Comparison of ENCODE assay signal across 8 mouse cellular contexts in the genomic region with DNA sequence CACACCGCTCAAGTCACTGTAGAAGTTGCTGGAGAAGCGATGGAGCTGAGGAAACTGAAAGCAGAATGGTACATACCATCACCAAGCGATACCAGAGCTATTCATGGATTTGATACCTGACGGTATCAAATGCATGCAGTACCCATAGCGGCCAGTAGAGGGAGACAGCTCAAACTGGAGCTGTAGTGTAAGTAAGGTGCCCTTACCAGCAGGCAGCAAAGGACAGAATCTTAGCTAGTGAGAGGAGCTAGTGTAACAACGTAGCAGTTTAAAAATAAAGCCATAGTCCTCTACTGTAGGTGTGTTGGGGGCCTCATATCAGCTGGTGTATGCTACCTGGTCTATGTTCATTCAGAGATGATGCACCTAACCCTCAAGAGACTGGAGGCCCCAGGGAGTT. TPM values are rescaled to one million over a fixed set of nuclear protein-coding genes. Genes with fewer than 3 reads are reported as not detected.
A peak's percentile ranks its signal among the peaks of the same experiment; 100 is the strongest.
DNase-seq lines count a peak whose midpoint lies in the region; ATAC-seq and TF ChIP-seq lines count a peak whose summit lies in the region.
"Had no signal": no experiment of that assay in that cellular context is flagged by ENCODE, and none has a peak within 500 bp of the region (broad histone marks: within the 10 kb centered on the region; RNA-seq: fewer than 3 reads in every experiment).

No protein-coding gene starts in this region.

- no peaks in the 10 kb centered on the region; the same call in 1 of the 2 replicates for H3K36me3 ChIP-seq in forebrain, embryonic 16.5 days (ENCODE audit: control insufficient read depth, insufficient read depth)
- H3K36me3 ChIP-seq in hindbrain, embryonic 16.5 days (ENCODE audit: control insufficient read depth, insufficient read depth, low read length), result peaks cover 8% of the 10 kb centered on the region; the same call in 1 of the 2 replicates

- CTCF ChIA-PET in Patski (lab: Charles Lee), result interaction anchor here (0.8 to 2.7 kb wide), 9 partner anchors 8 to 590 kb away, joined by 3 to 22 read pairs (median 5); a partner anchor contains a TSS

- no peaks in the 10 kb centered on the region for H3K9me3 ChIP-seq in forebrain, embryonic 16.5 days (ENCODE audit: control insufficient read depth, low read length)
- no peaks in the 10 kb centered on the region for H3K9me3 ChIP-seq in hindbrain, embryonic 16.5 days (ENCODE audit: control insufficient read depth, low read length)

- peak; percentile 81 for ATAC-seq in Patski
- ATAC-seq in forebrain, embryonic 16.5 days, result peak; percentile 67
- ATAC-seq in hindbrain, embryonic 16.5 days, result peak; percentile 60; the same call in 1 of the 2 replicates
- peak; percentile 94 for ATAC-seq in megakaryocyte progenitor cell, adult 5-6 weeks (replicated peaks; ENCODE audit: poor library complexity)

- no peaks in the 10 kb centered on the region for H3K4me1 ChIP-seq in forebrain, embryonic 16.5 days (replicated peaks; ENCODE audit: control insufficient read depth, insufficient read depth, low read length)
- H3K4me1 ChIP-seq in hindbrain, embryonic 16.5 days (ENCODE audit: control insufficient read depth, insufficient read depth, low read depth, low read length), result no peaks in the 10 kb centered on the region

- H3K27me3 ChIP-seq in Patski, result no peaks in the 10 kb centered on the region
- H3K27me3 ChIP-seq in forebrain, embryonic 16.5 days (replicated peaks; ENCODE audit: control insufficient read depth, insufficient read depth, low read length), result no peaks in the 10 kb centered on the region
- no peaks in the 10 kb centered on the region for H3K27me3 ChIP-seq in hindbrain, embryonic 16.5 days (replicated peaks; ENCODE audit: control insufficient read depth, insufficient read depth, low read length)

- TF ChIP-seq CTCF in Patski (IDR thresholded peaks at IDR 0.05), result peak; percentile 85

- H3K9ac ChIP-seq in forebrain, embryonic 16.5 days (replicated peaks; ENCODE audit: low read depth, low read length), result no peak overlapping the region
- no peak overlapping the region for H3K9ac ChIP-seq in hindbrain, embryonic 16.5 days (ENCODE audit: low read depth, low read length)

- WGBS in forebrain, embryonic 16.5 days, result 15% methylated on average over 6 of the region's 6 CpGs
- WGBS in hindbrain, embryonic 16.5 days, result 18% methylated on average over 6 of the region's 6 CpGs

- no peak overlapping the region for H3K4me3 ChIP-seq in forebrain, embryonic 16.5 days (replicated peaks; ENCODE audit: low read length)
- no peak overlapping the region for H3K4me3 ChIP-seq in hindbrain, embryonic 16.5 days (ENCODE audit: low read length)

- POLR2A ChIA-PET in Patski (lab: Charles Lee), result no interaction called here

- DNase-seq in Patski (ENCODE audit: low read depth, low spot score), result no peak
- DNase-seq in c-Kit-positive CD71-positive TER-119-negative erythroid progenitor cells, embryonic 14.5 days (ENCODE audit: low read depth), result peak; percentile 11
- DNase-seq in layer of hippocampus, postnatal 36 days, result peak; percentile 28 to 47
- peak; percentile 45 for DNase-seq in skeletal muscle tissue, adult 2 months (ENCODE audit: low read depth, low spot score)

- no peak overlapping the region for H3K4me2 ChIP-seq in forebrain, embryonic 16.5 days (ENCODE audit: low read length)
- H3K4me2 ChIP-seq in hindbrain, embryonic 16.5 days (ENCODE audit: low read length), result no peak overlapping the region

- no peak overlapping the region for H3K27ac ChIP-seq in forebrain, embryonic 16.5 days (ENCODE audit: low read length)
- H3K27ac ChIP-seq in hindbrain, embryonic 16.5 days (ENCODE audit: low read depth, low read length), result no peak overlapping the region
- H3K27ac ChIP-seq: macrophage had no signal

- in situ Hi-C loops in Patski (cut with MboI; ENCODE audit: low pct_unique_long_range_greater_than_20kb), result no loop called here

RNA-seq across cellular contexts. Expression of a gene that starts 12.0 kb away (rescaled TPM):
- polyA plus RNA-seq in Patski (2021), result 7.9 TPM
- 0.85 and 0.94 TPM in 2 replicates for polyA plus RNA-seq in forebrain, embryonic 16.5 days (2015; fragmentation: Nextera tagmentation; extraction: Ambion mirVana)
- 1.5 TPM in 2 replicates for polyA plus RNA-seq in hindbrain, embryonic 16.5 days (2015; fragmentation: Nextera tagmentation; extraction: Ambion mirVana)
- total RNA-seq in layer of hippocampus, postnatal 36 days (2021), result 1 to 10 TPM; 6.6 to 6.8 TPM
- 10.9 and 13.2 TPM in 2 replicates for total RNA-seq in megakaryocyte progenitor cell, adult 5-6 weeks (2015)
- total RNA-seq in megakaryocyte progenitor cell, adult 5-6 weeks (2017), result 10.9 and 11.6 TPM in 2 replicates

RNA-seq across cellular contexts. Expression of a gene that starts 36.8 kb away (rescaled TPM):
- 0.03 TPM for polyA plus RNA-seq in Patski (2021)
- polyA plus RNA-seq in forebrain, embryonic 16.5 days (2015; fragmentation: Nextera tagmentation; extraction: Ambion mirVana), result not detected in 2 replicates
- not detected in 2 replicates for polyA plus RNA-seq in hindbrain, embryonic 16.5 days (2015; fragmentation: Nextera tagmentation; extraction: Ambion mirVana)
- total RNA-seq in layer of hippocampus, postnatal 36 days (2021), result not detected
- total RNA-seq in megakaryocyte progenitor cell, adult 5-6 weeks (2015), result not detected in 2 replicates
- not detected in 2 replicates for total RNA-seq in megakaryocyte progenitor cell, adult 5-6 weeks (2017)

RNA-seq across cellular contexts. Expression of a gene that starts 37.1 kb away (rescaled TPM):
- polyA plus RNA-seq in Patski (2021), result 53.1 TPM
- 4.5 and 5.7 TPM in 2 replicates for polyA plus RNA-seq in forebrain, embryonic 16.5 days (2015; fragmentation: Nextera tagmentation; extraction: Ambion mirVana)
- polyA plus RNA-seq in hindbrain, embryonic 16.5 days (2015; fragmentation: Nextera tagmentation; extraction: Ambion mirVana), result 14.2 and 15.7 TPM in 2 replicates
- 10 to 100 TPM; 12.0 to 12.9 TPM for total RNA-seq in layer of hippocampus, postnatal 36 days (2021)
- total RNA-seq in megakaryocyte progenitor cell, adult 5-6 weeks (2015), result 0.17 and 0.32 TPM in 2 replicates
- total RNA-seq in megakaryocyte progenitor cell, adult 5-6 weeks (2017), result 0.04 and 0.07 TPM in 2 replicates

RNA-seq across cellular contexts. Expression of a gene that starts 50.4 kb away (rescaled TPM):
- polyA plus RNA-seq in Patski (2021), result not detected
- 0.06 TPM in 1 of 2 replicates, not detected in the other for polyA plus RNA-seq in forebrain, embryonic 16.5 days (2015; fragmentation: Nextera tagmentation; extraction: Ambion mirVana)
- 0.06 TPM in 1 of 2 replicates, not detected in the other for polyA plus RNA-seq in hindbrain, embryonic 16.5 days (2015; fragmentation: Nextera tagmentation; extraction: Ambion mirVana)
- total RNA-seq in layer of hippocampus, postnatal 36 days (2021), result not detected
- total RNA-seq in megakaryocyte progenitor cell, adult 5-6 weeks (2015), result not detected in 2 replicates
- total RNA-seq in megakaryocyte progenitor cell, adult 5-6 weeks (2017), result not detected in 2 replicates
